Mouse (Mus musculus): Measurements from ENCODE around the gene Cdk11b. TPM values are rescaled to one million over a fixed set of nuclear protein-coding genes. Genes with fewer than 3 reads are reported as not detected.

Gene Cdk11b
- total RNA-seq (2021): 10 to 100 TPM; 42.0 to 51.4 TPM

DNA sequence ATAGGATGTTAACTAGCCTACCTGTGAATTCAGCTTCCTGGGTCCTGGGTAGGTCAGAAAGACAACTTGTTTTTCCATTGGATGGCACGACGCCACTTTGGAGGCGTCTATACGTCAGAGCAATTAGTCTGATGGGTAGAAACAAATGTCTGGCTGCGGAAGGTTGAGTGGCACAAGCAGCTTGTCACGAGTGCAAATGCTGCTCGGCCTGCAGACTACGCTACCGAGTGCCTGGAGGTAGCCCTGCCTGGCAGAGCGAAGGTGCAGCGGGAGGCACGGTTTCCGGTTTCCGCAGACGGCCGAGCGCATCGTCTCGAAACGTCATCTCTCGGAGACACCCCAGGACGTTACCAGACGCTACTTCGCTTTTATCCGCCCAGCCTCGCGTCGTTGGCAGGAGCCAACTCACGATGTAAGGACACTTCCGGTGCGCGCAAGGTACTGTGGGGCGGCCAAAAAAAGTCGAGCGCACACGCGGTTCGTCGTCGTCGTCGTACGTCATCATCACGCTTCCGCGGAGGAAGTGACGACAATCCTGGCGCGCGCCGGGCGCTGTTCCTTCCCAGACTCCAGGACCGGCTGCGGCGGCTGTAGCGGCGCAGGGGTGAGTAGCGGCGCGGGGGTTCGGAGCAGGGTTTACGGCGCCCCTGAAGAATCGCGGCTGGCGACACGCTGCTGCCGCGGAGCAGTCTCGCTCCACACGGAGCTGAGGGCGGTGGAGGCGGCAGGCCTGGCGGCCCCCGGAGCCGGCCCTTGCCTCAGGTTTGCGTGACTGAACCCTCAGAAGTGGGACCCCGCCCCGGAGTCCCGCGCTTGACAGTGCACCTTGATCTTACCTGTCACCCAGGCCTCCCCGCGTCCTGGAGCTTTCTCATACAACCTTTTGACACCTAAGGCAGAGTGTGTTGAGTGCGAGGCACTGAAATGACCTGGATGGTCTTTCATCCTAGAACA is at the start of gene Cdk11b:
Gene Cdk11b (plus strand): TSS at position 517 of the 954 bp plus-strand sequence.
- peak; percentile 97 to 98 for DNase-seq (ENCODE audit: extremely low spot score in 1 of 2, low spot score in 2 of 2)
- intact Hi-C loops (cut with DNase I): no loop called here

DNA sequence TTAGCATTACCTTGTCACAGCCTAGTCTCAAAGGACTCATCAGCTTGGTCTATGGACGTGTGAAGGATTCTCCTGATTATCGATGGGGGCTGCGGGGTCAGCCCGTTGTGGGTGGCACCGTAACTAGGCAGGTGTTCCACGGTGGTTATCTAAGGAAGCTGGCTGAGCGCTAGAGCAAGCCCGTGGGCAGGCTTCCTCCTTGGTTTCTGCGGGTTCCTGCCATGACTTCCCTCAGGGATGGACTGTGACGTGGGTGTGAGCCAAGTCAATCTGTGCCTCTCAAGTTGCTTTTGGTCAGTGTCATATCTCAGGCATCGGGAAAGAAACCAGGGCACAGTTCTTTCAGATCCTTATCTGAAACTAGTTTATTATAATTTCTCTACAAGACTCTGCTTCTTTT is 49.7 kb upstream of the Cdk11b start:
- intact Hi-C loops (cut with DNase I): no loop called here
- DNase-seq (ENCODE audit: extremely low spot score in 1 of 2, low spot score in 2 of 2): no peak

DNA sequence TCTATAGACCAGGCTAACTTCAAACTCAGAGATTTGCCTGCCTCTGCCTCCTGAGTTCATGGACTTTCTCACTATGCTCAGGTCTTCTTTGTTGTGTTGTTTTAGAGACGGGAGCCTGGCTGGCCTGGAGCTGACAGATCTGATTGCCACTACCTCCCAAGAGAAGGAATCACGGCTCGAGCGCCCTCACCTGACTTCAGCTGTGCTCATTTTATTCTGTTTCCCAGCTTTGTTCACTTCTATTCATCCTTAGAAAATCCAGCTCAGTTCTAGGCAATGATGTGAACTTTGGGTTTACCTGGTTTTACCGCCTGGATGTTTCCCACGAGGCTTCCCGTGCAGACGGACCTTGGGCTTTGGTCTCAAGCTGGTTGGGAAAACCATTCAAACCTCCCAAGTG is 49.1 kb upstream of the Cdk11b start:
- intact Hi-C loops (cut with DNase I): no loop called here

DNA sequence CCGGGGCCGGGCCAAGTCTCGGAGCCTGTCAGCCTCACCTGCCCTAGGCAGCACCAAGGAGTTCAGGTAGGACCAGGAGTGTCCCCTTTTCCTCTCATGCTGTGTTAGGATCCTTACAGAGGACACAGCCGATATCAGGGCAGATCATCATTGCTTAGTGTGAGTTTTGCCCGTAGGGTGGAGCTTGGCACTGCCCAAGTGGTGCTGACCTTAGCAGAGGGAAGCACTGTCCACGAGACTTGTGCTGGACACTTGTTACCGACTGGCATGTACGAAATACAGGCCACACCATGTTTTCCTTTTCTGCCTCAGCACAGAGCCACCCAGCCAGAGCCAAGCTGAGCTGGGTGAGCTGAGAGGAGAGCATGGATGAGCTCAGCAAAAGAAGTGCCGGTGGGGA is 47.5 kb upstream of the Cdk11b start:
- intact Hi-C loops (cut with DNase I): no loop called here
- DNase-seq (ENCODE audit: extremely low spot score in 1 of 2, low spot score in 2 of 2): no peak

More for the DNA sequence above, 49.1 kb upstream of the Cdk11b start:
- DNase-seq (ENCODE audit: extremely low spot score in 1 of 2, low spot score in 2 of 2): no peak

DNA sequence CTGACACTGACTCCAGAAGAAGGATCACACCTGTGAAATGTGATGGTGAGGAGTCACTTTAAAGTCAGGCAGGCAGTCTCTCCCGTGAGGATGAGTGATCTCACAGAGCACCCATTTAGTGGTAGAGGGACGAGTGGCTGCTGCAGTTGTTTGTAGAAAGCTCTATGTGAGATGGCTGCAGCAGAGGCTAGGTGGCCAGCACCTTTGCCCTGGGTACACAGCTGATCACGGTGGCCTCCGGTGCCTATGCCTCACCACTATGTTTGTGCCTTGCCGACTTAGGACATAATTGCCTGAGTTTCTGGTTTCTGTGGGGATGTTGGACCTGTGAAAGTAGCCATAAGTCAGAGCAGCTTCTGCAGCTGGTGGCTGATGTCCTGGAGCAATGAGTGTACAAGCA is 46.9 kb upstream of the Cdk11b start:
- intact Hi-C loops (cut with DNase I): no loop called here
- no peak for DNase-seq (ENCODE audit: extremely low spot score in 1 of 2, low spot score in 2 of 2)

DNA sequence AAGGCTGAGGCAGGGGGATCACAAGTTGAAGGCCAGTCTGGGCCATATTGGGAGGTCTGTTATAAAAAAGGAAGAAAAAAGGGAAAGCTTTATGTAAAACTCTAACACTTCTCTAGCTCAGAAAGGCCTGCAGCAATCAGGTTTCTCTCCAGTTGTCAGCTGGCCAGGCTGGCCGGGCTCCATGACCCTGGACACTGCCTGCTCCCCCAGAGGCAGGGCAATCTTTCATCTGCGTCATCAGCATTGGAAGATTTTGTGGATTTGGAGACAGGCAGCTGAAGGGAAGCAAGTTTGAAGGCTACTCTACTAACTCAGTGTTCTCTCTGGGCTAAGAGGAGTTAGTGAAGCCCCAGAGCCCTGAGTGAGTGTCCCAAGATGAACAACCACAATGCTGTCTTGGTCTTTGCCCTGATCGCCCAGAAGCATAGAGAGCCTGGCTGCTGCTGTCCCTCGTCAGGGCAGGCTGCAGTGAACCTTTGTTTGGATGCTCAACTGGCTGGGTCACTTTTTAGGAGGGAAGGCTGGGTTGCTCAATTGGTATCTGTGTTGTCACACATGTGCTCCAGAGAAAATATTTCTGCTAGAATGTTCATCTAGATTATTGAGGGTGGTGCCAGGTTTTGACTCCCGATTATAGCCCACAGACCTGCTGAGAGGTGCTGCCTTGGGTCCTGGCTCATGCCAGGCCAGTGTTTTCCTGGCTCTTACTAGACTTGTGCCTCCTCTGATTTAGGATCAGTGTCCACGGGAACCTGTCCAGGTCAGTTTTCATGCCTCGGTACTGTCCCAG is 46.1 kb upstream of the Cdk11b start:
- intact Hi-C loops (cut with DNase I): no loop called here
- DNase-seq (ENCODE audit: extremely low spot score in 1 of 2, low spot score in 2 of 2): peak in 1 of 2 experiments; percentile 48

DNA sequence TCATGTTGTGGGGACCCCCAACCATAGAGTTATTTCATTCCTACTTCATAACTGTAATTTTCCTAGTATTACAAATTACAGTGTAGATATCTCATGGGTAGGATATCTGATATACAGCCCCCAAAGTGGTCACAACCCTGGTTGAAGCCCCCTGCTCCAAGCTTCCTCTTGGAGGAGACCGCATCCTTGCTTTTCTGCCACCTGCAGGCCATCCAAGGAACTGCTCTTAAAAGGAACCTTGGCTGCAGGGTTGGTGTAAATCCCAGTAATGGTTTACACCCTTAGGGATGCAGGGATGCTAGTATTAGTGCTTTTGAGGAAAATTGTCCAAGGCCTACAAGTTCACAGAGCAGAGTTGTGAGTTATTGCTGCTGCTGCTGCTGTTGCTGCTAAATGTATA is 44.2 kb upstream of the Cdk11b start:
- intact Hi-C loops (cut with DNase I): no loop called here
- peak in 1 of 2 experiments; percentile 55 for DNase-seq (ENCODE audit: extremely low spot score in 1 of 2, low spot score in 2 of 2)

DNA sequence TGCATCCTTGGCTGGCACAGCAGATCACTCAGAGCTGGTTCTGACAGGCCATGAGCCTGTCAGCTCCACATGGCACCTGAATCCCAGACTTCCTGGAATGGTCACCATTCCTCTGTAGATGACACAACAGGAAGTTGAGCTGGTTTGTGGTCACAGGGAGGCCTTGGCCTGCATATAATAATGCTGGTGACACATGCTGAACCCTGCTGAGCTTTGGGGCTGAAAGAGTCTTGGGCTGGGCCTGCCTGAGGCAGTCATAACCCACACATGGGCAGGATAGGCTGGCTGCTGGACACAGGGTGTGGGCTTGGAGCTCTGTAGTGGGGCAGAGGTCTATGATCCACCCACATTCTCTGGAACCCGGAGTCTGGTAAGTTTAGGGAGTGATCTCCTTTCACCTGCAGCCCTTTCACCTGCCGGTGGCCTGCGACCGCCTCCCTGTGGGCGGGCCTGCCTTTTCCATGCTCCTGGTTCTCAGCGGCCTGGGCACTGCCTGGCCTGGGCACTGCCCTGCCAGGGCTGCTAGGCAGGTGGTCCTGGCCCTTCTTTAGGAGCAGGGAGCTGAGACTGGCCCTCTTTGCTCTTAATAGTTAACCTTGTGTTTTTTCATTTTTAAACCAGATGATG is 42.3 kb upstream of the Cdk11b start:
- intact Hi-C loops (cut with DNase I): no loop called here
- DNase-seq (ENCODE audit: extremely low spot score in 1 of 2, low spot score in 2 of 2): no peak

DNA sequence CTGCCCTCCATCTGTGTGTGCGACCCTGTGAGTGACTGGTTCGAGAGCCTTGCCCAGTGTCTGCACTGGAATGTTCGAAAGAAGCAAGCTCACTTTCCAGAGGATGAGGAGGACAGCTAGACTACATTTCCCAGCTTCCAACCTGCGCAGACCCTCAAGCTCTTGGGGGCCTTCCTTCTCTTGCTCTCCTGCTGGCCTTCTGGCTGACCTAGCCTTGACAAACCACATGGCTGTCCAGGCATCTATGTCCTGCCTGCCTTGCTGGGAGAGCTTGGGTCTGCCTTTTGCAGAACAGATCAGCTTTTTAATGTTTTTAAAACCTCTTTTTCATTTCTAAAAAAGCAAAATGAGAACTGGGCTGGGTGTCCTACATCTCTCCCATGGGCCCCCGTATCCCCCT is 35.3 kb upstream of the Cdk11b start:
- intact Hi-C loops (cut with DNase I): no loop called here
- no peak for DNase-seq (ENCODE audit: extremely low spot score in 1 of 2, low spot score in 2 of 2)

DNA sequence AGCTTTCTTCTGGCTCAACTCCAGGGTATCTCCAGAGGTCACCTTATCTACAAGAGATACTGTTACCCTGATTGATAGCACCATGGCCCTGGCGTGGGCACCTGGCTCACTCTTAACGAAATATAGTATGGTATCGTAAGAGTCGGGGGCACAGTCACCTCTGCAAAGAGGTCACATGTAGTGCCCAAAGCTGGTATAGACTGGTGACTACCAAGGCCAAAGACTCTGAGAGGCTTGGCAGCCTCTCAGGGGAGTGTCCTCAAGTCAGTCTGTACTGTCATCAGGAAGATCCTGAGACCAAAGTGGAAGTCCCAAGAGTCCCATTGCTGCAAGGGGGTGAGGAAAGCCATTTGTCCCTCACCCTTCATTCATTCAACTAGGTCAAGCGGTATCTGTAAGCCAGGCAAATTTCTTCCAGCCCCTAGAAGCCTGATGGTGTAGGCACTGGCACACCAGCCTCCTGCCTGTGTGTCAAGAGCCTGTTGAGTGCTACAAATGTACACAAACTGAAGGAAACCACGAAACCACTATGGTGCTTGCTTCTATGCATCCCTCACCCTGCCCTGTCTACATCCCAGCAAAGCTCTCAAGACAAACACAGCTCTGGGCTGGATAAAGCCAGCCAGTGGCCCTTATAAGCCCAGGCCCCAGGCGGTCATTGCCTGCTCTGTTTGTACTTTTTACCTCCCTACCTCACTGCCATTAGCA is 33.5 kb upstream of the Cdk11b start:
- intact Hi-C loops (cut with DNase I): no loop called here
- DNase-seq (ENCODE audit: extremely low spot score in 1 of 2, low spot score in 2 of 2): no peak

DNA sequence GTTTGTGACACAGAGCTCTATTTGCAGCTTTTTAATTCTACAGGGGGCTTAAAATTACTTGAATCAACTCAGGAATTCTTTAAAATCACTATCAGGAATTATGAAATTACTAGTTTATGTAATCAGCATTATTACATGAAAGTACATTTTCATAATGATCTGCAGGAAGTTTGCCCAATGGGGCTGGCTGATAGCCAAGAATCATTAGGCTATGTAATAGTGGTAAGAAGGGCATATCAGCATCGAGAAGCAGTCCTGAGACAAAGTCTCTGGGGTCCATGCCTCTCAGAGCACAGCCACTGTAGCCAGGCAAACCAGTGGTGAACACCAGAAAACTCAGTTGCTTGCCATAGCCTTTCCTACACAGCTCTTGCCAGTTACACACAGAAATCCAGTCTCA is 30.9 kb upstream of the Cdk11b start:
- no peak for DNase-seq (ENCODE audit: extremely low spot score in 1 of 2, low spot score in 2 of 2)
- intact Hi-C loops (cut with DNase I): no loop called here

DNA sequence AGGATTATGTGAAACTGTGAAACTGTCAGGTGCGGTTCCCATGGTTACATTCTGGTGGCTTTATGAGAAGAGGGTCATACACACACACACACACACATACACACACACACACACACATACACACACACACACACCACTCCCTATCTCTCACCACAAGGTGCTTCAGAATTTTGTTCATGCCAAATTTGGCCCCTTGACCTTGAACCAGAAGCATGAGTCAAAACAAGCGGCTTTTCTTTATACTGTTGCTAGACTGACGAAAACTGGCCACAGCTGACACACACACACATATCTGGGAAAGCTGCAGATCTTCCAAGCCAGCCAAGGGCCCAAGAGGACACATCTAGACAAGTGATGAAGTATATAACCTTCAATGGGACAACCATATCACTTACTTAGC is 28.9 kb upstream of the Cdk11b start:
- no peak for DNase-seq (ENCODE audit: extremely low spot score in 1 of 2, low spot score in 2 of 2)
- intact Hi-C loops (cut with DNase I): no loop called here

DNA sequence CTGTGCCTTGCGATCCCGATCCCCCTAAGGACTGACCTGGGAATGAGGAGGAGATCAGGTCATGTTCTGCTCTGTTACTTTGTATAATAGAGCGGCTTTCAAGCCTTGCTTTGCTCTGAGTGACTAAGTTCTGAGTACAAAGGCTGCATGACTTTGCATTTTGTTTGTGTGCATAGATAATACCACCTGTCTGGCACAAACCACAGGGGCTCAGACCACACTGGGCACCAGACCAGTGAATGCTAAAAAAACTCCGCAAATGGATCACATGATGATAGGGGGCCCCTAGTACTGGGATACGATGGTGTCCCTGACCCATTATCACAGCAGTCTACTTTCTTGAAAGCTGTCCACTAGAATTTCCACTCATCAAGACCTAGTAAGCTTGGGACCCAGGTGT is 28.0 kb upstream of the Cdk11b start:
- intact Hi-C loops (cut with DNase I): no loop called here
- DNase-seq (ENCODE audit: extremely low spot score in 1 of 2, low spot score in 2 of 2): no peak

DNA sequence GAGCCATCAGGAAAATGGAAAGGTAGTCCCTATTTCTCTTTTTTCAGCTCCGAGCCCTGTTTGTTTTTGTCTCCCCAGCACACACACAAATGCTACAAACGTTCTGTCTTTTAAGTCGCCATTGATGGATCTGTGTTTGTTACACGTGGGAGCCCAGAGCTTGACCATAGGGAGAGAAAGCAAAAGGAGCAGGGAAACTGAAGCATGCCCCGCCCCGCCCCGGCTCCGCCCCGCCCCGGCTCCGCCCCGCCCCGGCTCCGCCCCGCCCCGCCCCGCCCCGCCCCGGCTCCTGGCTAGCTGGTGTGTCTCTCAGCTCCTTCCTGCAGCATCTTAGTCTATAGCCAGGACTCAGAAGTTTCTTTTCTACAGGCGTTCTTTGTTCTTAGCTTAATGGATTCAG is 26.1 kb upstream of the Cdk11b start:
- DNase-seq (ENCODE audit: extremely low spot score in 1 of 2, low spot score in 2 of 2): no peak

DNA sequence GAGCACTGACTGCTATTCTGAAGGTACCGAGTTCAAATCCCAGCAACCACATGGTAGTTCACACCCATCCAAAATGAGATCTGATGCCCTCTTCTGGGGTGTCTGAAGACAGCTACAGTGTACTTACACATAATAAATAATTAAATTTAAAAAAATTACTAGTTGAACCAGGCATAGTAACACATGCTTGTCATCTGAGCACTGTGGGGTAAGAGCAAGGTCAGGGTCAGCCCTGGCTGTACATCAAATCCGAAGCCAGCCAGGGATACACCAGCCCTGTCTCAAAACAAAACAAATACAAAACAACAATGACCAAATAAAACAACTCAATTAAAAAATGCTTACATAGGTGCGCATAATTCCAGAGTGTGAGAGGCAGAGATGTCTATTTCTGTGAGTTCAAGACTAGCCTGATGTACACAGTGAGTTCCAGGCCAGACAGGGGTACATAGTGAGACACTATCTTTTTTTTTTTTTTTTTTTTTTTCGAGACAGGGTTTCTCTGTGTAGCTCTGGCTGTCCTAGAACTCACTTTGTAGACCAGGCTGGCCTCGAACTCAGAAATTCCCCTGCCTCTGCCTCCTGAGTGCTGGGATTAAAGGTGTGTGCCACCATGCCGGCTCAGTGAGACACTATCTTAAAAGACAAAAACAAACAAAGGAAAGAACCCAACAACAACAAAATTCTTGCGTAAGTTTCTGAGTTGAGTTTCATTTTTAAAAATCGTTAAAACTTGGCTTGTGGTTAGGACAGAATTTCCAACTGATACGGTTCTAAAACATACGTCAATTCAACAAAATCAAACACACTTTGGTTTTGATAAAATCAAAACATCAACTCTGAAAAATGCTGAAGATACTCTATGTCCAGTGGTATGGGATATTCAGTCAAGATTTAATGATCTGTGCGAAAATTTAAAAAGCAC is 24.5 kb upstream of the Cdk11b start:
- DNase-seq (ENCODE audit: extremely low spot score in 1 of 2, low spot score in 2 of 2): no peak
- intact Hi-C loops (cut with DNase I): no loop called here

More for the DNA sequence above, 26.1 kb upstream of the Cdk11b start:
- intact Hi-C loops (cut with DNase I): no loop called here

DNA sequence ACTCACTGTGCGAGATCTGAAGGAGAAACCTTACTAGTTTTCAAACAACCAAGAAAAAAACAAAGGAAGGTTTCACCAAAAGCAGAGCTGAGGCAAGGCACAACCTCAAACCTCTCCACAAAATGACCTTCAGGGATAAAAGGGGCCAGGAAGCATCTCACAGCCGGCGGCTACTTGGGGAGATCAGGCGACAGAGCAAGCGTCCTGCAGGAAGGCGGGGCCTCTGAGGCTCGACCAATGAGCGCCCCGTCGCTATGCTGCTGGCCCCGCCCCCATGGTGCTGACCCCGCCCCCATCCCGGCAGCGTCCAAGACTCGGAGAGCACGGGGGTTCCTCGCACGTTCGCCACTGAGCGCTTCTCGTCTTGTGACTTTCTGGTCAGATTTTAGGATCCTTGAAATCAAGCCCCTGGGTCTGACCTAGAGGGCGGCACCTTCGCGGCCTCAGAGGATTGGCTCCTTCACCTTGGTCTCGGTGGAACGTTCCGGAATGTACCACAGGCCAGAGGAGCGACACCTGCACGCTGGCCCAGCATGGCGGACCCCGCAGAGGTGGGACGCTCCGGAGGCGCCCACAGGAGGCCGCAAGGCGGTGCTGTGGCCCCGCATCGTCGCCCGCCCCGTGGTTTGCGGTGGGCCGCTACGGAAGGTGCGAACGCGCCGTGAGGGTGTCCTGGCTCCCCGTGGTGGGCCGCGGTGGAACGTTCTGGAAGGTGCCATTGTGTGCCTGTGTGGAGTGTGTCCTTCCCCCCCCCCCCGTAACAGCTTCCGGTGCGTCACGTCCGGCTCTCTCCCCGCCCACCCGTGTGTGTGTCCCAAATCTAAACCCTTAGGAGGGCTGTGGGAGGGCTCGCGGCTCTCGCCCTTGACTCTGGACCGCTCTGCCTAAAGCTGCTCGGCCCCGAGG is 23.3 kb upstream of the Cdk11b start, which contains the start of gene Slc35e2:
Gene Slc35e2 (plus strand): TSS at position 326 of the 906 bp plus-strand sequence.
- intact Hi-C loops (cut with DNase I): no loop called here
- peak; percentile 87 to 96 for DNase-seq (ENCODE audit: extremely low spot score in 1 of 2, low spot score in 2 of 2)

DNA sequence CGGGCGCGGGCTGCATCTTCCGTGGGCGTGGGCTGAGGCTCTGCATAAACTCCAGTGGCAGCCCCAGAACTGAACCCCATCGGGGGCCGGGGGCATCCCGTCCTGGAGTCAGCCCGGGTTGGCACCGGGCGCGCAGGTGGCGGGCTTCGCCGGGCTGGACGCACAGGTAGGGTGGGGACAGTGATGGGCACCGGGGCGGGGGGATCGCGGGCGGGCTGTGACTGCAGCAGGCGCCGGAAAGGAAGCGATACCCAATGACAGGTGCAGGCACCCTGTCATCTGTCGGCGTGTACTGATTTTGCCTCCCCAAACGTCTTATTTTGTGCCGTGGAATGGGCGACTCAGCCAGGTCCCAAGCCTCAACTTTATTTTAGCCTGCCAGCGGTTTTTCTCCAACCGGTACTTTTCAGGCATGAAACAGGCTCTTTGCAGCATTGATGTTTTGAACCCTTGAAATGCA is 22.6 kb upstream of the Cdk11b start:
- DNase-seq (ENCODE audit: extremely low spot score in 1 of 2, low spot score in 2 of 2): no peak
- intact Hi-C loops (cut with DNase I): no loop called here
